Mouse (Mus musculus): ENCODE measurements around the gene Trpv1. TPM values are rescaled to one million over a fixed set of nuclear protein-coding genes. Genes with fewer than 3 reads are reported as not detected.

Trpv1 gene
- total and polyA plus RNA-seq, 2 experiments = 0.18 to 0.28 TPM

DNA sequence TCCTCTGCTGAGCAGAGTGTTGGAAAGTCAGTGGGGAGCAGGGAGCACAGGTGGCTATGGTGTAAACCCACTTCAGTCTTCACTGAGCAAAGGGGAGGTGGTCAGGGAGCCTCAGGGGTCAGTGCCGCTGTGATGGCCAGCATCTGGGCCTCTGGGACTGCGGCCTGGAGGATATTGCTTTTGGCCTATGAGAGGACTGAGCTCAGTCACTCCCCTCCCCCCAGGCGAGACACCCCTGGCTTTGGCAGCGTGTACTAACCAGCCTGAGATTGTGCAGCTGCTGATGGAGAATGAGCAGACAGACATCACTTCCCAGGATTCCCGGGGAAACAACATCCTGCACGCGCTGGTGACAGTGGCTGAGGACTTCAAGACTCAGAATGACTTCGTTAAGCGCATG is 49.3 kb downstream of the Trpv1 start:
- no peak for DNase-seq (ENCODE audit: extremely low read depth, low read depth, low spot score)
- WGBS = 80% methylated on average over 9 of the region's 9 CpGs

DNA sequence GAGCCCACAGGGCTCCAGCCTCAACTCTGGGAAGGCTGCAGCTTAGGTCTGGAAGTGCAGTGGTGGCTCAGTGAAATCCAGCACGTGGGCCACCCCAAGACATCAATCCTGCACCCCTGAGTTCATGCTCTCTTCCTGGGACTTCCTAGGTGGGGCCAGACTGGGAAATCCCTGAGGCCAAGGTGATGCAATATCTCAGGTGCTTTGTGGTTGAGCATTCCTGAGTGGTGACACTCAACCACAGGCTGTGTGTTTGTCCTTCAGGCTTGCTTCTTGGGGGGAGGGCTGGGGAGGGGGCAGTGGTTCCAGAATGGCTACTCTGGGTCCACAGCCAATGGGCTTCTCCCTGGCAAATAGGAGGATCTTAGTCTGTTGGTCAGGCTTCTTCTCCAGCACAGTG is 49.8 kb downstream of the Trpv1 start:
- Histone ChIP-seq H3K27ac (replicated peaks; ENCODE audit: insufficient read depth, low read depth, low read length) (no peak overlapping the region), H3K36me3 (ENCODE audit: control insufficient read depth, insufficient read depth, low read length) (no peaks in the 10 kb centered on the region), H3K27me3 (ENCODE audit: control insufficient read depth, insufficient read depth, low read length) (no peaks in the 10 kb centered on the region), H3K79me2 (ENCODE audit: control insufficient read depth, insufficient read depth, low read length) (no peaks in the 10 kb centered on the region), H3K4me3 (ENCODE audit: insufficient read depth, low read depth, low read length) (no peak overlapping the region), H3K4me1 (ENCODE audit: control insufficient read depth, insufficient read depth, low read length) (no peaks in the 10 kb centered on the region), H3K9ac (ENCODE audit: low read depth, low read length) (no peak overlapping the region)
- TF ChIP-seq CTCF (IDR thresholded peaks at IDR 0.05; ENCODE audit: low read depth, low read length) = no peak
- TF ChIP-seq POLR2A (IDR thresholded peaks at IDR 0.05; ENCODE audit: extremely low read depth, insufficient read depth, low read length) = no peak
- WGBS = 11% methylated on average over 1 of the region's 1 CpGs
- DNase-seq (ENCODE audit: extremely low read depth, low read depth, low spot score) = no peak

More for the DNA sequence above, 49.3 kb downstream of the Trpv1 start:
- TF ChIP-seq CTCF (IDR thresholded peaks at IDR 0.05; ENCODE audit: low read depth, low read length) = no peak
- no peak for TF ChIP-seq POLR2A (IDR thresholded peaks at IDR 0.05; ENCODE audit: extremely low read depth, insufficient read depth, low read length)
- no peak overlapping the region for H3K4me3 ChIP-seq (ENCODE audit: insufficient read depth, low read depth, low read length)
- no peaks in the 10 kb centered on the region for H3K36me3 ChIP-seq (ENCODE audit: control insufficient read depth, insufficient read depth, low read length)
- no peaks in the 10 kb centered on the region for H3K79me2 ChIP-seq (ENCODE audit: control insufficient read depth, insufficient read depth, low read length)
- H3K9ac ChIP-seq (ENCODE audit: low read depth, low read length) = no peak overlapping the region
- no peaks in the 10 kb centered on the region for H3K27me3 ChIP-seq (ENCODE audit: control insufficient read depth, insufficient read depth, low read length)
- H3K4me1 ChIP-seq (ENCODE audit: control insufficient read depth, insufficient read depth, low read length) = no peaks in the 10 kb centered on the region
- no peak overlapping the region for H3K27ac ChIP-seq (replicated peaks; ENCODE audit: insufficient read depth, low read depth, low read length)

DNA sequence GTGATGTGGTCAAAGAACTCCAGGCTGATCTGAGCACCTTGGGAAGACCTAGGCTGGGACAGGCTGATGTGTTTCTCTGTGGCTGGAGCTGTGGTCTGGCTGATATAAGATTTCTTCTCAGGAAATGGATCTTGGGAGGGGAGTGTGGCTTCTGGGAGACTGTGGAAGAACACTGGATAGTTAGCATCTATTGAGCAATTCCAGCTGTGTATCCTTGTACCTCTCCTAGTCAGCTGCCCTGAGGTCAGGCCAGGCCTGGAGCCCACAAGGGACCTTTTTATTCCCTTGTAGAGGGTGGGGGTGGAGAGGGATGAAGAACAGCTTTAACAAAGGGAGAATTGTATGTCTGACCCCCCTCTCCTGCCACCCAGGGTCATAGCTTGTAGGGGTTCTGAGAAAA is 50.3 kb downstream of the Trpv1 start:
- no peak overlapping the region for H3K9ac ChIP-seq (ENCODE audit: low read depth, low read length)
- no peak for DNase-seq (ENCODE audit: extremely low read depth, low read depth, low spot score)
- H3K4me3 ChIP-seq (ENCODE audit: insufficient read depth, low read depth, low read length) = no peak overlapping the region
- H3K27ac ChIP-seq (replicated peaks; ENCODE audit: insufficient read depth, low read depth, low read length) = no peak overlapping the region
- no peaks in the 10 kb centered on the region for H3K79me2 ChIP-seq (ENCODE audit: control insufficient read depth, insufficient read depth, low read length)
- no peaks in the 10 kb centered on the region for H3K36me3 ChIP-seq (ENCODE audit: control insufficient read depth, insufficient read depth, low read length)
- no peaks in the 10 kb centered on the region for H3K4me1 ChIP-seq (ENCODE audit: control insufficient read depth, insufficient read depth, low read length)
- no peaks in the 10 kb centered on the region for H3K27me3 ChIP-seq (ENCODE audit: control insufficient read depth, insufficient read depth, low read length)
- TF ChIP-seq CTCF (IDR thresholded peaks at IDR 0.05; ENCODE audit: low read depth, low read length) = no peak

DNA sequence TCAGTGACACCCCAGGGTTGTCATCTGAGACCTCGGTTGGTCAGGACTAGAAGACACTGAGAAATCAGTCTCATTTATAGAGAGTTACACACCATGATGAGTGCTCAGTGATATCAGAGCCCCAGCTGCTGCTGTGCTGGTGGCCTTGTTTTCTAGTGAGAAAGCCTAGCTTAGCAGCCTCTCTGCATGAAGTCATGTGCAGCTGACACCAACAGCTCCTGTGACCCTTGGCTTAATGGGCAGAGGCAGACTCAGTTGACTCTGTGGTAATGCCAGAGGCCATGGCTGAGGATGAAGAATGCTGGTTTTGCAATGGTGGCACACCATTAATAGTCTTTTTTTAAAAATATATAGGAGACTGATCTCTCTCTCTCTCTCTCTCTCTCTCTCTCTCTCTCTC is 55.5 kb downstream of the Trpv1 start:
- WGBS = 94% methylated on average over 1 of the region's 1 CpGs
- peak; percentile 17 for DNase-seq (ENCODE audit: extremely low read depth, low read depth, low spot score)
- Histone ChIP-seq H3K4me1 (ENCODE audit: control insufficient read depth, insufficient read depth, low read length) (no peaks in the 10 kb centered on the region), H3K9ac (ENCODE audit: low read depth, low read length) (no peak overlapping the region), H3K36me3 (ENCODE audit: control insufficient read depth, insufficient read depth, low read length) (no peaks in the 10 kb centered on the region), H3K79me2 (ENCODE audit: control insufficient read depth, insufficient read depth, low read length) (no peaks in the 10 kb centered on the region), H3K4me3 (ENCODE audit: insufficient read depth, low read depth, low read length) (no peak overlapping the region), H3K27me3 (ENCODE audit: control insufficient read depth, insufficient read depth, low read length) (no peaks in the 10 kb centered on the region), H3K27ac (replicated peaks; ENCODE audit: insufficient read depth, low read depth, low read length) (no peak overlapping the region)
- TF ChIP-seq POLR2A (IDR thresholded peaks at IDR 0.05; ENCODE audit: extremely low read depth, insufficient read depth, low read length) (no peak), CTCF (IDR thresholded peaks at IDR 0.05; ENCODE audit: low read depth, low read length) (no peak)

DNA sequence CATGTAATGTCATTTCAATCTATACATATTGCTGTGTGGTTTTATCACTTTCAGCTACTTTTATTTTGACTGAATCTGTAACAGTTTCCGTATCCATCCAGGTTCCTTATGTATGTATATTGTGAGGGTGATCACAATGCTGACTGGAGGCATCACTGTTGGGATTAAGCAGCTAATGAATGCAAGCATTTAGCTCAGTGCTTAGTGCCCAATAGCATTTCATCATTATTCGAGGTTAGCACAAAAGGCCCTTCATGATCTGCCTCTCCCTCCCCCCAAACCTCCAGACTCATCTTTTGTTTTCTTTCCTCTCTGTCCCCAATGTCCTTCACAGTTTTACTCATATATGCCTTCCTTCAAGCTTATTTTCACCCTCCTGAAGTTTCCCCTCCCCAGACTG is 69.0 kb downstream of the Trpv1 start:
- H3K9ac ChIP-seq (ENCODE audit: low read depth, low read length) = no peak overlapping the region
- no peak for DNase-seq (ENCODE audit: extremely low read depth, low read depth, low spot score)
- H3K27me3 ChIP-seq (ENCODE audit: control insufficient read depth, insufficient read depth, low read length) = no peaks in the 10 kb centered on the region
- TF ChIP-seq CTCF (IDR thresholded peaks at IDR 0.05; ENCODE audit: low read depth, low read length) = no peak
- no peak for TF ChIP-seq POLR2A (IDR thresholded peaks at IDR 0.05; ENCODE audit: extremely low read depth, insufficient read depth, low read length)
- 76% methylated on average over 2 of the region's 2 CpGs for WGBS
- no peak overlapping the region for H3K4me3 ChIP-seq (ENCODE audit: insufficient read depth, low read depth, low read length)
- no peaks in the 10 kb centered on the region for H3K4me1 ChIP-seq (ENCODE audit: control insufficient read depth, insufficient read depth, low read length)
- no peak overlapping the region for H3K27ac ChIP-seq (replicated peaks; ENCODE audit: insufficient read depth, low read depth, low read length)
- peaks cover 15% of the 10 kb centered on the region for H3K36me3 ChIP-seq (ENCODE audit: control insufficient read depth, insufficient read depth, low read length)
- no peaks in the 10 kb centered on the region for H3K79me2 ChIP-seq (ENCODE audit: control insufficient read depth, insufficient read depth, low read length)

Other genes with a start within 250 kb of the Trpv1 start
- 0.28 and 0.34 TPM in 2 replicates for gene P2rx1, start 235.2 kb upstream of the Trpv1 start, total RNA-seq (2014; rRNA removed)
- 0.11 and 0.12 TPM in 2 replicates for gene P2rx1, start 235.2 kb upstream of the Trpv1 start, polyA plus RNA-seq (2012; rRNA removed)
- gene Camkk1, start 215.3 kb upstream of the Trpv1 start, total RNA-seq (2014; rRNA removed) = 0.28 and 0.54 TPM in 2 replicates
- 0.12 and 0.24 TPM in 2 replicates for gene Camkk1, start 215.3 kb upstream of the Trpv1 start, polyA plus RNA-seq (2012; rRNA removed)
- 3.7 and 3.8 TPM in 2 replicates for gene Ncbp3, start 186.5 kb upstream of the Trpv1 start, total RNA-seq (2014; rRNA removed)
- 1.3 TPM in 2 replicates for gene Ncbp3, start 186.5 kb upstream of the Trpv1 start, polyA plus RNA-seq (2012; rRNA removed)
- 0.18 and 0.27 TPM in 2 replicates for gene Itgae, start 143.7 kb upstream of the Trpv1 start, total RNA-seq (2014; rRNA removed)
- 0.17 and 0.19 TPM in 2 replicates for gene Itgae, start 143.7 kb upstream of the Trpv1 start, polyA plus RNA-seq (2012; rRNA removed)
- gene Haspin, start 96.0 kb upstream of the Trpv1 start, total RNA-seq (2014; rRNA removed) = 0.55 and 0.60 TPM in 2 replicates
- gene Haspin, start 96.0 kb upstream of the Trpv1 start, polyA plus RNA-seq (2012; rRNA removed) = 0.12 and 0.26 TPM in 2 replicates
- 0.09 TPM in 1 of 2 replicates, not detected in the other for gene P2rx5, start 73.9 kb upstream of the Trpv1 start, total RNA-seq (2014; rRNA removed)
- 0.06 TPM in 1 of 2 replicates, not detected in the other for gene P2rx5, start 73.9 kb upstream of the Trpv1 start, polyA plus RNA-seq (2012; rRNA removed)
- gene Emc6, start 57.3 kb upstream of the Trpv1 start, total RNA-seq (2014; rRNA removed) = 80.9 and 90.9 TPM in 2 replicates
- gene Emc6, start 57.3 kb upstream of the Trpv1 start, polyA plus RNA-seq (2012; rRNA removed) = 63.8 and 74.6 TPM in 2 replicates
- gene Tax1bp3, start 57.2 kb upstream of the Trpv1 start, total RNA-seq (2014; rRNA removed) = 11.5 and 13.2 TPM in 2 replicates
- gene Tax1bp3, start 57.2 kb upstream of the Trpv1 start, polyA plus RNA-seq (2012; rRNA removed) = 16.6 and 19.4 TPM in 2 replicates
- 11.5 and 15.6 TPM in 2 replicates for gene Ctns, start 35.2 kb upstream of the Trpv1 start, total RNA-seq (2014; rRNA removed)
- 13.1 and 16.6 TPM in 2 replicates for gene Ctns, start 35.2 kb upstream of the Trpv1 start, polyA plus RNA-seq (2012; rRNA removed)
- gene Shpk, start 34.8 kb upstream of the Trpv1 start, total RNA-seq (2014; rRNA removed) = 38.3 and 38.6 TPM in 2 replicates
- gene Shpk, start 34.8 kb upstream of the Trpv1 start, polyA plus RNA-seq (2012; rRNA removed) = 43.5 and 44.5 TPM in 2 replicates
- under 0.01 TPM in 2 replicates for gene Trpv3, start 33.1 kb downstream of the Trpv1 start, total RNA-seq (2014; rRNA removed)
- 0.01 TPM in 2 replicates for gene Trpv3, start 33.1 kb downstream of the Trpv1 start, polyA plus RNA-seq (2012; rRNA removed)
- 32.8 and 40.2 TPM in 2 replicates for gene Aspa, start 95.3 kb downstream of the Trpv1 start, total RNA-seq (2014; rRNA removed)
- gene Aspa, start 95.3 kb downstream of the Trpv1 start, polyA plus RNA-seq (2012; rRNA removed) = 3.2 and 4.2 TPM in 2 replicates
- 0.18 and 0.27 TPM in 2 replicates for gene Gm49340, start 95.4 kb downstream of the Trpv1 start, total RNA-seq (2014; rRNA removed)
- 0.23 TPM in 1 of 2 replicates, not detected in the other for gene Gm49340, start 95.4 kb downstream of the Trpv1 start, polyA plus RNA-seq (2012; rRNA removed)
- gene Spata22, start 95.4 kb downstream of the Trpv1 start, total RNA-seq (2014; rRNA removed) = 5.1 and 5.9 TPM in 2 replicates
- 0.73 and 0.94 TPM in 2 replicates for gene Spata22, start 95.4 kb downstream of the Trpv1 start, polyA plus RNA-seq (2012; rRNA removed)
- 0.13 TPM in 1 of 2 replicates, not detected in the other for gene Olfr20, start 116.5 kb downstream of the Trpv1 start, total RNA-seq (2014; rRNA removed)
- gene Olfr20, start 116.5 kb downstream of the Trpv1 start, polyA plus RNA-seq (2012; rRNA removed) = 1.0 and 1.8 TPM in 2 replicates
- not detected in 2 replicates for gene Olfr376, start 137.0 kb downstream of the Trpv1 start, total RNA-seq (2014; rRNA removed)
- gene Olfr376, start 137.0 kb downstream of the Trpv1 start, polyA plus RNA-seq (2012; rRNA removed) = not detected in 2 replicates
- not detected in 2 replicates for gene Olfr1, start 165.3 kb downstream of the Trpv1 start, total RNA-seq (2014; rRNA removed)
- gene Olfr1, start 165.3 kb downstream of the Trpv1 start, polyA plus RNA-seq (2012; rRNA removed) = not detected in 2 replicates
- not detected in 2 replicates for gene Olfr378, start 194.2 kb downstream of the Trpv1 start, total RNA-seq (2014; rRNA removed)
- not detected in 2 replicates for gene Olfr378, start 194.2 kb downstream of the Trpv1 start, polyA plus RNA-seq (2012; rRNA removed)
- not detected in 2 replicates for gene Olfr380, start 223.2 kb downstream of the Trpv1 start, total RNA-seq (2014; rRNA removed)
- not detected in 2 replicates for gene Olfr380, start 223.2 kb downstream of the Trpv1 start, polyA plus RNA-seq (2012; rRNA removed)

Data from liver, adult 2 months (tissue).